ENCODE assay signal across 16 mouse cellular contexts in the genomic region with DNA sequence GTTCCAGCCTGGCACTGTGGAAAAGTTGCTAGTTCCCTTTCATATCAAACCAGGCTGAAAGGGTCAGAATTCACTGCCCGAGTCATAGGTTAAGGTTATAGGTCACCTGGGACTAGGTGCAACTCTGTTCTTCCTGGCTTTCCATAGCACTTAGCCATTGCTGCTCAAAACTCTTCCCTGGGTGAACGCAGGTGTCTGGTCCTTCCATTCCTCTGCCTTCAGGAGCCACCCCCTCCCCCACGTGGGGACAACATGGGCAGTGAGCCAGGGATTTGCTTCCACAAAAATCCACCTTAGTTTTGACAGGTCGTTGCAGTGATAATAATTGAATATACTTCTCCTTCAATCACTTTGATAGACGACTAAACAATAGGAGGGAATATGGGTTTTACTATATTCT. TPM values are rescaled to one million over a fixed set of nuclear protein-coding genes. Genes with fewer than 3 reads are reported as not detected.
DNase-seq lines count a peak whose midpoint lies in the region; ATAC-seq and TF ChIP-seq lines count a peak whose summit lies in the region.
"Had no signal": no experiment of that assay in that cellular context is flagged by ENCODE, and none has a peak within 500 bp of the region (broad histone marks: within the 10 kb centered on the region; RNA-seq: fewer than 3 reads in every experiment).

No protein-coding gene starts in this region.

- no peak overlapping the region for H3K9ac ChIP-seq in heart, embryonic 13.5 days
- H3K9ac ChIP-seq in stomach, postnatal 0 days (ENCODE audit: low read length), result no peak overlapping the region
- H3K9ac ChIP-seq: embryonic facial prominence, embryonic 13.5 days; heart, embryonic 12.5 days; hindbrain, embryonic 12.5 days; liver, embryonic 13.5 days; midbrain, embryonic 15.5 days; neural tube, embryonic 13.5 days had no signal

- H3K4me3 ChIP-seq in heart, embryonic 13.5 days, result no peak overlapping the region
- no peak overlapping the region for H3K4me3 ChIP-seq in stomach, postnatal 0 days (ENCODE audit: low read depth, low read length)
- H3K4me3 ChIP-seq: myocyte had no signal

- no peak for TF ChIP-seq CTCF in stomach, postnatal 0 days (IDR thresholded peaks at IDR 0.05; ENCODE audit: low read depth)

- no peak for ATAC-seq in heart, embryonic 13.5 days (ENCODE audit: extremely low read depth, insufficient number of reproducible peaks, low FRiP score, low TSS enrichment)
- 0 out of 2 replicates have a peak, but pooled peaks have one; percentile 18 for ATAC-seq in stomach, postnatal 0 days (ENCODE audit: low FRiP score, low TSS enrichment)

- H3K27me3 ChIP-seq in heart, embryonic 13.5 days (replicated peaks), result no peaks in the 10 kb centered on the region
- H3K27me3 ChIP-seq in stomach, postnatal 0 days (ENCODE audit: control insufficient read depth, insufficient read depth, low read length), result no peaks in the 10 kb centered on the region
- H3K27me3 ChIP-seq: embryonic facial prominence, embryonic 13.5 days; heart, embryonic 12.5 days; hindbrain, embryonic 12.5 days; liver, embryonic 13.5 days; midbrain, embryonic 15.5 days; neural tube, embryonic 13.5 days had no signal

- no peak overlapping the region for H3K4me2 ChIP-seq in heart, embryonic 13.5 days
- H3K4me2 ChIP-seq in stomach, postnatal 0 days (replicated peaks; ENCODE audit: low read depth), result no peak overlapping the region

- intact Hi-C loops in heart, postnatal 10 days (cut with DNase I), result no loop called here

- TF ChIP-seq EP300 in stomach, postnatal 0 days (optimal IDR thresholded peaks at IDR 0.05), result no peak

- peaks cover 7% of the 10 kb centered on the region; the same call in 1 of the 2 replicates for H3K4me1 ChIP-seq in heart, embryonic 13.5 days
- H3K4me1 ChIP-seq in stomach, postnatal 0 days (replicated peaks; ENCODE audit: control insufficient read depth, insufficient read depth), result no peaks in the 10 kb centered on the region

- peak; percentile 13 for DNase-seq in adrenal gland, adult 2 months
- DNase-seq in adrenal gland, postnatal 25 days, result no peak
- DNase-seq in heart, postnatal 10 days, result no peak
- peak; percentile 12 for DNase-seq in lung, postnatal 10 days
- no peak for DNase-seq in lung, postnatal 36 days
- no peak for DNase-seq in stomach, postnatal 0 days (ENCODE audit: low spot score)
- DNase-seq: lung, adult 2 months had no signal

- no peaks in the 10 kb centered on the region for H3K36me3 ChIP-seq in heart, embryonic 13.5 days
- H3K36me3 ChIP-seq in stomach, postnatal 0 days (ENCODE audit: control insufficient read depth, insufficient read depth, low read length), result no peaks in the 10 kb centered on the region
- H3K36me3 ChIP-seq: embryonic facial prominence, embryonic 13.5 days; heart, embryonic 12.5 days; liver, embryonic 13.5 days; midbrain, embryonic 15.5 days had no signal

- no peaks in the 10 kb centered on the region for H3K9me3 ChIP-seq in heart, embryonic 13.5 days
- no peaks in the 10 kb centered on the region for H3K9me3 ChIP-seq in stomach, postnatal 0 days (ENCODE audit: control insufficient read depth, low read length)
- H3K9me3 ChIP-seq: embryonic facial prominence, embryonic 13.5 days; heart, embryonic 12.5 days; hindbrain, embryonic 12.5 days; liver, embryonic 13.5 days; midbrain, embryonic 15.5 days; neural tube, embryonic 13.5 days had no signal

- WGBS in heart, embryonic 13.5 days, result 80% methylated on average over 5 of the region's 5 CpGs
- 72% methylated on average over 5 of the region's 5 CpGs for WGBS in stomach, postnatal 0 days

- H3K27ac ChIP-seq in heart, embryonic 13.5 days (replicated peaks), result peak overlapping the region; percentile 55; the same call in 1 of the 2 replicates
- no peak overlapping the region for H3K27ac ChIP-seq in stomach, postnatal 0 days (replicated peaks)
- H3K27ac ChIP-seq: embryonic facial prominence, embryonic 13.5 days; hindbrain, embryonic 12.5 days; liver, embryonic 13.5 days; midbrain, embryonic 15.5 days; neural tube, embryonic 13.5 days had no signal

RNA-seq across cellular contexts. Expression of gene 1700010I14Rik, which starts 0.8 kb away (rescaled TPM):
- 1 to 10 TPM; 1.5 to 1.6 TPM for total RNA-seq in adrenal gland, adult 2 months (2021)
- polyA plus RNA-seq in adrenal gland, adult 2 months (2012; rRNA removed), result 0.15 and 0.28 TPM in 2 replicates
- 1.4 and 2.9 TPM in 2 replicates for total RNA-seq in adrenal gland, postnatal 25 days (2021)
- 0.57 and 0.79 TPM in 2 replicates for polyA plus RNA-seq in heart, embryonic 13.5 days (2015; fragmentation: Nextera tagmentation; extraction: Ambion mirVana)
- total RNA-seq in heart, postnatal 10 days (2021), result under 1 TPM; 0.15 to 0.24 TPM
- polyA plus RNA-seq in stomach, postnatal 0 days (2015; fragmentation: Nextera tagmentation; extraction: Ambion mirVana), result 0.74 and 1.1 TPM in 2 replicates
- polyA plus RNA-seq: erythroblast, embryonic 14.5 days; myocyte had no signal

Comparison
In these comparisons a context has a peak if more than half of its experiments do, and no peak if none do; other contexts are left out.
1. DNase-seq: peak in adrenal gland, adult 2 months (single experiment) and lung, postnatal 10 days (single experiment); none in adrenal gland, postnatal 25 days (single experiment), heart, postnatal 10 days (0 of 2), lung, postnatal 36 days (single experiment) and stomach, postnatal 0 days (single experiment).